Comparison of ENCODE assay signal across 11 mouse cellular contexts in the genomic region with DNA sequence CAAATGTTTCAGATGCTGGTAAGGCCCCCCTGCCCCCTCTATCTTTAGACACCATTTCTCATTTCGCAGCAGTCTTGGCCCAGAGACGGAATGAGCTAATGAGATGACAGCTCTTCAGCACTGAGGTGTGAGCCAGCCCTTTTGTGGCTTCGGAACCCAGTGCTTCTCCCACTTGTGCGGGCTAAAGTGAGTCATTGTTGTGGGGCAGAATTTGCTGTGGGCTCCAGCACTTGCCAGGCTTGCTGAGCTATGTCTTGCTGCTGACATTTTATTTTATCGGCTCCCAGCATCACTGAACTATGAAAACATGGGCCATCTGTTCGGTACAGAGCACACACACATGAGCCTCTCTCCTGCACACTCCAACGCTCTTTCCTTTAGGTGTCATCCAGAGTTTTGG. TPM values are rescaled to one million over a fixed set of nuclear protein-coding genes. Genes with fewer than 3 reads are reported as not detected.
DNase-seq lines count a peak whose midpoint lies in the region; ATAC-seq lines count a peak whose summit lies in the region.
"Had no signal": no experiment of that assay in that cellular context is flagged by ENCODE, and none has a peak within 500 bp of the region (broad histone marks: within the 10 kb centered on the region; RNA-seq: fewer than 3 reads in every experiment).

No protein-coding gene starts in this region.

- peak; percentile 29 for DNase-seq in Muller cell, postnatal 12 days (ENCODE audit: inconsistent ontology term)
- peak; percentile 43 for DNase-seq in cerebellum, adult 11 months
- DNase-seq in frontal cortex, postnatal 14 days (ENCODE audit: low spot score in 2 of 2) = peak; percentile 53 to 72
- peak; percentile 82 to 85 for DNase-seq in left cerebral cortex, adult 9 months (ENCODE audit: low spot score in 2 of 2)
- no peak for DNase-seq in kidney, postnatal 14 days
- DNase-seq in spleen, adult 12 weeks (ENCODE audit: low spot score) = no peak
- DNase-seq: lung, postnatal 14 days had no signal

- no peak overlapping the region for H3K4me3 ChIP-seq in midbrain, embryonic 15.5 days
- H3K4me3 ChIP-seq: heart, embryonic 12.5 days; limb, embryonic 12.5 days; neural tube, embryonic 12.5 days had no signal

- no peak overlapping the region for H3K4me2 ChIP-seq in midbrain, embryonic 15.5 days
- H3K4me2 ChIP-seq: heart, embryonic 12.5 days; limb, embryonic 12.5 days; neural tube, embryonic 12.5 days had no signal

- no peak for ATAC-seq in midbrain, embryonic 15.5 days (replicated peaks)

- H3K36me3 ChIP-seq in midbrain, embryonic 15.5 days (replicated peaks) = no peaks in the 10 kb centered on the region

- 90% methylated on average over 7 of the region's 7 CpGs for WGBS in midbrain, embryonic 15.5 days

- no peak overlapping the region for H3K9ac ChIP-seq in midbrain, embryonic 15.5 days
- H3K9ac ChIP-seq: heart, embryonic 12.5 days; limb, embryonic 12.5 days; neural tube, embryonic 12.5 days had no signal

- H3K9me3 ChIP-seq in midbrain, embryonic 15.5 days = no peaks in the 10 kb centered on the region
- H3K9me3 ChIP-seq: heart, embryonic 12.5 days; limb, embryonic 12.5 days; neural tube, embryonic 12.5 days had no signal

- no peak overlapping the region for H3K27ac ChIP-seq in midbrain, embryonic 15.5 days
- H3K27ac ChIP-seq: limb, embryonic 12.5 days; neural tube, embryonic 12.5 days had no signal

- no peaks in the 10 kb centered on the region for H3K4me1 ChIP-seq in midbrain, embryonic 15.5 days
- H3K4me1 ChIP-seq: limb, embryonic 12.5 days; neural tube, embryonic 12.5 days had no signal

- H3K27me3 ChIP-seq in midbrain, embryonic 15.5 days (replicated peaks) = no peaks in the 10 kb centered on the region
- H3K27me3 ChIP-seq: heart, embryonic 12.5 days; limb, embryonic 12.5 days; neural tube, embryonic 12.5 days had no signal

RNA-seq across cellular contexts. Expression of gene Cflar, which starts 28.2 kb away (rescaled TPM):
- 15.3 and 16.1 TPM in 2 replicates for polyA plus RNA-seq in midbrain, embryonic 15.5 days (2015; fragmentation: Nextera tagmentation; extraction: Ambion mirVana)

RNA-seq across cellular contexts. Expression of gene Als2cr12, which starts 43.7 kb away (rescaled TPM):
- polyA plus RNA-seq in midbrain, embryonic 15.5 days (2015; fragmentation: Nextera tagmentation; extraction: Ambion mirVana) = not detected in 2 replicates
- polyA plus RNA-seq: heart, embryonic 12.5 days; limb, embryonic 12.5 days; neural tube, embryonic 12.5 days had no signal

RNA-seq across cellular contexts. Expression of gene Casp8, which starts 55.6 kb away (rescaled TPM):
- polyA plus RNA-seq in midbrain, embryonic 15.5 days (2015; fragmentation: Nextera tagmentation; extraction: Ambion mirVana) = 5.3 and 5.5 TPM in 2 replicates

Comparison
In these comparisons a context has a peak if more than half of its experiments do, and no peak if none do; other contexts are left out.
1. DNase-seq: peak in Muller cell, postnatal 12 days (single experiment), cerebellum, adult 11 months (single experiment), frontal cortex, postnatal 14 days (2 of 2) and left cerebral cortex, adult 9 months (2 of 2); none in kidney, postnatal 14 days (single experiment) and spleen, adult 12 weeks (single experiment).